Mouse (Mus musculus) midbrain, embryonic 16.5 days (tissue): ENCODE measurements around the gene Kif26b. TPM values are rescaled to one million over a fixed set of nuclear protein-coding genes. Genes with fewer than 3 reads are reported as not detected.

ENCODE experiments used
- ATAC-seq: fragments of 200-750 bp; cut with Nextera tagmentation; 2 replicates; pipeline ENCODE4 v1.8.0; 2017; ENCODE audit warnings: moderate TSS enrichment
- H3K27ac ChIP-seq: fragments of 300-500 bp; sonication (generic); 2 replicates; pipeline ENCODE4 v1.5.1; 2014; ENCODE audit warnings: mild to moderate bottlenecking, low read length, mixed read lengths
- H3K27me3 ChIP-seq: fragments of 300-500 bp; sonication (generic); 2 replicates; pipeline ENCODE4 v1.6.1; 2014; ENCODE audit warnings: low read depth, low read length, mixed read lengths; ENCODE audit not compliant: control insufficient read depth, insufficient read depth
- H3K36me3 ChIP-seq: fragments of 300-500 bp; sonication (generic); 2 replicates; pipeline ENCODE4 v1.6.1; 2014; ENCODE audit warnings: mild to moderate bottlenecking, low read length, moderate library complexity, mixed read lengths; ENCODE audit not compliant: control insufficient read depth, insufficient read depth
- H3K4me1 ChIP-seq: fragments of 300-500 bp; sonication (generic); 2 replicates; pipeline ENCODE4 v1.6.1; 2014; ENCODE audit warnings: mild to moderate bottlenecking, low read length, mixed read lengths; ENCODE audit not compliant: control insufficient read depth, insufficient read depth
- H3K4me2 ChIP-seq: fragments of 300-500 bp; sonication (generic); 2 replicates; pipeline ENCODE4 v1.6.1; 2014; ENCODE audit warnings: mild to moderate bottlenecking, low read length, mixed read lengths
- H3K4me3 ChIP-seq: fragments of 300-500 bp; sonication (generic); 2 replicates; pipeline ENCODE4 v1.5.1; 2014; ENCODE audit warnings: low read depth, mild to moderate bottlenecking, low read length, moderate library complexity, mixed read lengths
- H3K9ac ChIP-seq: fragments of 300-500 bp; sonication (generic); 2 replicates; pipeline ENCODE4 v1.6.1; 2014; ENCODE audit warnings: low read depth, low read length, mixed read lengths
- H3K9me3 ChIP-seq: fragments of 300-500 bp; sonication (generic); replicated peaks from 2 replicates; pipeline ENCODE4 v1.6.1; 2014; ENCODE audit warnings: mild to moderate bottlenecking, low read length, mixed read lengths; ENCODE audit not compliant: control insufficient read depth, poor library complexity, severe bottlenecking
- WGBS: fragments of 180-500 bp; shearing (Covaris S2); extraction: QIAGEN DNeasy Blood & Tissue Kit; methylation state at CpG from one replicate; pipeline ENCODE4 v1.1.7; 2014; 5-methylcytosine and 5-hydroxymethylcytosine counted together
- polyA plus RNA-seq: library from polyadenylated mRNA; unstranded; fragments of >200 nt; fragmentation: Nextera tagmentation; extraction: Ambion mirVana; gene quantifications from 2 replicates; pipeline ENCODE4 v1.2.1, GENCODE M21; 2015

The Kif26b gene
- polyA plus RNA-seq, 1 experiment from 2014 or later, result 8.1 TPM

- H3K4me1 ChIP-seq, result no peaks in the 10 kb centered on the region; the same call in 1 of the 2 replicates
- no peak overlapping the region for H3K27ac ChIP-seq
- H3K27me3 ChIP-seq, result no peaks in the 10 kb centered on the region
- H3K4me3 ChIP-seq, result no peak overlapping the region
- peak; percentile 57; the same call in 1 of the 2 replicates for ATAC-seq
- H3K9me3 ChIP-seq, result peaks cover 3% of the 10 kb centered on the region; the same call in 1 of the 2 replicates
- H3K9ac ChIP-seq, result no peak overlapping the region
- 21% methylated on average over 13 of the region's 13 CpGs for WGBS
- no peak overlapping the region for H3K4me2 ChIP-seq
- H3K36me3 ChIP-seq, result no peaks in the 10 kb centered on the region
Measured at GRCm38 (mm10) chr1:178571885-178572444, 43.0 kb downstream of the Kif26b start.

GRCm38 (mm10) chr1:178573406-178574032 is 44.6 kb downstream of the Kif26b start:
- no peak for ATAC-seq

GRCm38 (mm10) chr1:178575706-178576105 is 46.8 kb downstream of the Kif26b start:
- no peak overlapping the region for H3K9ac ChIP-seq
- ATAC-seq, result no peak
- 86% methylated on average over 2 of the region's 2 CpGs for WGBS

More at GRCm38 (mm10) chr1:178573406-178574032, 44.6 kb downstream of the Kif26b start:
- no peak overlapping the region for H3K4me2 ChIP-seq
- no peak overlapping the region for H3K4me3 ChIP-seq
- H3K9ac ChIP-seq, result no peak overlapping the region
- no peak overlapping the region for H3K27ac ChIP-seq
- H3K27me3 ChIP-seq, result no peaks in the 10 kb centered on the region
- no peaks in the 10 kb centered on the region; the same call in 1 of the 2 replicates for H3K4me1 ChIP-seq
- no peaks in the 10 kb centered on the region for H3K36me3 ChIP-seq
- peaks cover 3% of the 10 kb centered on the region; the same call in 1 of the 2 replicates for H3K9me3 ChIP-seq
- WGBS, result 81% methylated on average over 4 of the region's 4 CpGs

GRCm38 (mm10) chr1:178576926-178577325 is 48.0 kb downstream of the Kif26b start:
- Histone ChIP-seq H3K4me3 (no peak overlapping the region), H3K36me3 (no peaks in the 10 kb centered on the region), H3K4me1 (no peaks in the 10 kb centered on the region), H3K9me3 (peaks cover 3% of the 10 kb centered on the region; the same call in 1 of the 2 replicates), H3K27ac (no peak overlapping the region), H3K4me2 (no peak overlapping the region), H3K27me3 (no peaks in the 10 kb centered on the region), H3K9ac (no peak overlapping the region)
- 87% methylated on average over 3 of the region's 3 CpGs for WGBS
- no peak for ATAC-seq

More at GRCm38 (mm10) chr1:178575706-178576105, 46.8 kb downstream of the Kif26b start:
- Histone ChIP-seq H3K4me3 (no peak overlapping the region), H3K4me2 (no peak overlapping the region), H3K36me3 (no peaks in the 10 kb centered on the region), H3K27me3 (no peaks in the 10 kb centered on the region), H3K9me3 (peaks cover 3% of the 10 kb centered on the region; the same call in 1 of the 2 replicates), H3K4me1 (no peaks in the 10 kb centered on the region), H3K27ac (no peak overlapping the region)

- H3K27ac ChIP-seq, result no peak overlapping the region
- 54% methylated on average over 5 of the region's 5 CpGs for WGBS
Measured at GRCm38 (mm10) chr1:178585366-178586020, 56.6 kb downstream of the Kif26b start.

GRCm38 (mm10) chr1:178590229-178591171 is 61.6 kb downstream of the Kif26b start:
- no peak overlapping the region for H3K4me2 ChIP-seq
- 74% methylated on average over 13 of the region's 13 CpGs for WGBS
- H3K27ac ChIP-seq, result no peak overlapping the region
- no peak overlapping the region for H3K9ac ChIP-seq
- no peak overlapping the region for H3K4me3 ChIP-seq
- H3K9me3 ChIP-seq, result no peaks in the 10 kb centered on the region
- H3K27me3 ChIP-seq, result no peaks in the 10 kb centered on the region
- peaks cover 9% of the 10 kb centered on the region for H3K4me1 ChIP-seq
- H3K36me3 ChIP-seq, result no peaks in the 10 kb centered on the region
- ATAC-seq, result 0 out of 2 replicates have a peak, but pooled peaks have one; percentile 32

More at GRCm38 (mm10) chr1:178585366-178586020, 56.6 kb downstream of the Kif26b start:
- Histone ChIP-seq H3K4me2 (no peak overlapping the region), H3K36me3 (no peaks in the 10 kb centered on the region), H3K9ac (no peak overlapping the region), H3K9me3 (no peaks in the 10 kb centered on the region), H3K4me3 (no peak overlapping the region), H3K27me3 (no peaks in the 10 kb centered on the region), H3K4me1 (peaks cover 9% of the 10 kb centered on the region)
- no peak for ATAC-seq

GRCm38 (mm10) chr1:178597113-178597512 is 68.2 kb downstream of the Kif26b start:
- H3K4me2 ChIP-seq, result no peak overlapping the region
- no peak overlapping the region for H3K9ac ChIP-seq
- ATAC-seq, result no peak
- H3K27me3 ChIP-seq, result no peaks in the 10 kb centered on the region
- H3K27ac ChIP-seq, result no peak overlapping the region
- H3K4me1 ChIP-seq, result no peaks in the 10 kb centered on the region
- no peak overlapping the region for H3K4me3 ChIP-seq
- H3K36me3 ChIP-seq, result no peaks in the 10 kb centered on the region
- no peaks in the 10 kb centered on the region for H3K9me3 ChIP-seq
- WGBS, result 97% methylated on average over 3 of the region's 3 CpGs

GRCm38 (mm10) chr1:178597757-178598156 is 68.8 kb downstream of the Kif26b start:
- Histone ChIP-seq H3K4me2 (no peak overlapping the region), H3K27ac (no peak overlapping the region), H3K4me1 (no peaks in the 10 kb centered on the region), H3K27me3 (no peaks in the 10 kb centered on the region), H3K9ac (no peak overlapping the region), H3K9me3 (no peaks in the 10 kb centered on the region), H3K4me3 (no peak overlapping the region), H3K36me3 (no peaks in the 10 kb centered on the region)
- no peak for ATAC-seq
- 75% methylated on average over 6 of the region's 6 CpGs for WGBS
